Mouse (Mus musculus): ENCODE data around the gene Ucp1.
A peak's percentile ranks its signal among the peaks of the same experiment; 100 is the strongest.
"Not testable (repeated sequence)": the region's sequence is repeated elsewhere in the genome, so short reads cannot be mapped to it uniquely, and the experiment has no call there.

Gene Ucp1

GRCm38 (mm10) chr8:83290176-83290575 is at the start of gene Ucp1:
Gene Ucp1 (plus strand): TSS chr8:83290352.
- no peak for DNase-seq (ENCODE audit: low read depth, low spot score)

GRCm38 (mm10) chr8:83244151-83244550 is 46.0 kb upstream of the Ucp1 start:
- no peak for DNase-seq (ENCODE audit: low read depth, low spot score)

GRCm38 (mm10) chr8:83250858-83251257 is 39.3 kb upstream of the Ucp1 start:
- DNase-seq (ENCODE audit: low read depth, low spot score), result no peak

GRCm38 (mm10) chr8:83251362-83252246 is 38.5 kb upstream of the Ucp1 start:
- no peak for DNase-seq (ENCODE audit: low read depth, low spot score)

GRCm38 (mm10) chr8:83252791-83253190 is 37.4 kb upstream of the Ucp1 start:
- no peak for DNase-seq (ENCODE audit: low read depth, low spot score)

GRCm38 (mm10) chr8:83257631-83258030 is 32.5 kb upstream of the Ucp1 start:
- no peak for DNase-seq (ENCODE audit: low read depth, low spot score)

- DNase-seq (ENCODE audit: low read depth, low spot score), result peak; percentile 73
Observed at GRCm38 (mm10) chr8:83260418-83261215, 29.5 kb upstream of the Ucp1 start.

GRCm38 (mm10) chr8:83271172-83271571 is 19.0 kb upstream of the Ucp1 start:
- DNase-seq (ENCODE audit: low read depth, low spot score), result no peak

- DNase-seq (ENCODE audit: low read depth, low spot score), result no peak
Observed at GRCm38 (mm10) chr8:83272464-83272863, 17.7 kb upstream of the Ucp1 start.

GRCm38 (mm10) chr8:83274470-83274869 is 15.7 kb upstream of the Ucp1 start:
- no peak for DNase-seq (ENCODE audit: low read depth, low spot score)

- no peak for DNase-seq (ENCODE audit: low read depth, low spot score)
Observed at GRCm38 (mm10) chr8:83278431-83278830, 11.7 kb upstream of the Ucp1 start.

- DNase-seq (ENCODE audit: low read depth, low spot score), result no peak
Observed at GRCm38 (mm10) chr8:83285391-83285790, 4.8 kb upstream of the Ucp1 start.

- DNase-seq (ENCODE audit: low read depth, low spot score), result no peak
Observed at GRCm38 (mm10) chr8:83297375-83297774, 7.2 kb downstream of the Ucp1 start.

- DNase-seq (ENCODE audit: low read depth, low spot score), result peak; percentile 37
Observed at GRCm38 (mm10) chr8:83300135-83300534, 10.0 kb downstream of the Ucp1 start.

GRCm38 (mm10) chr8:83304946-83305345 is 14.8 kb downstream of the Ucp1 start:
- no peak for DNase-seq (ENCODE audit: low read depth, low spot score)

- no peak for DNase-seq (ENCODE audit: low read depth, low spot score)
Observed at GRCm38 (mm10) chr8:83309836-83310235, 19.7 kb downstream of the Ucp1 start.

- not testable (repeated sequence) for DNase-seq (ENCODE audit: low read depth, low spot score)
Observed at GRCm38 (mm10) chr8:83315084-83315483, 24.9 kb downstream of the Ucp1 start.

GRCm38 (mm10) chr8:83315691-83316090 is 25.5 kb downstream of the Ucp1 start:
- DNase-seq (ENCODE audit: low read depth, low spot score), result no peak

GRCm38 (mm10) chr8:83320543-83320942 is 30.4 kb downstream of the Ucp1 start:
- DNase-seq (ENCODE audit: low read depth, low spot score), result no peak

GRCm38 (mm10) chr8:83322374-83322773 is 32.2 kb downstream of the Ucp1 start:
- DNase-seq (ENCODE audit: low read depth, low spot score), result no peak

- no peak for DNase-seq (ENCODE audit: low read depth, low spot score)
Observed at GRCm38 (mm10) chr8:83323056-83323455, 32.9 kb downstream of the Ucp1 start.

- DNase-seq (ENCODE audit: low read depth, low spot score), result no peak
Observed at GRCm38 (mm10) chr8:83327889-83328288, 37.7 kb downstream of the Ucp1 start.

- DNase-seq (ENCODE audit: low read depth, low spot score), result no peak
Observed at GRCm38 (mm10) chr8:83331567-83331898, 41.4 kb downstream of the Ucp1 start.

Data from A20 (cell line).